Mouse (Mus musculus) hindbrain, embryonic 16.5 days (tissue): Measurements from ENCODE around the gene Sh3pxd2b. TPM values are rescaled to one million over a fixed set of nuclear protein-coding genes. Genes with fewer than 3 reads are reported as not detected.

Source experiments
- ATAC-seq: fragments of 200-750 bp; cut with Nextera tagmentation; 2 replicates; pipeline ENCODE4 v1.8.0; 2017; ENCODE audit warnings: moderate TSS enrichment, moderate library complexity
- H3K27ac ChIP-seq: fragments of 300-500 bp; sonication (generic); 2 replicates; pipeline ENCODE4 v1.5.1; 2014; ENCODE audit warnings: low read depth, mild to moderate bottlenecking, control low read depth, low read length, moderate library complexity
- H3K27me3 ChIP-seq: fragments of 300-500 bp; sonication (generic); replicated peaks from 2 replicates; pipeline ENCODE4 v1.6.1; 2014; ENCODE audit warnings: low read length; ENCODE audit not compliant: control insufficient read depth, insufficient read depth
- H3K36me3 ChIP-seq: fragments of 300-500 bp; sonication (generic); 2 replicates; pipeline ENCODE4 v1.6.1; 2014; ENCODE audit warnings: mild to moderate bottlenecking, low read length, moderate library complexity, mixed read lengths; ENCODE audit not compliant: control insufficient read depth, insufficient read depth
- H3K4me1 ChIP-seq: fragments of 300-500 bp; sonication (generic); 2 replicates; pipeline ENCODE4 v1.6.1; 2014; ENCODE audit warnings: low read depth, low read length; ENCODE audit not compliant: control insufficient read depth, insufficient read depth
- H3K4me2 ChIP-seq: fragments of 300-500 bp; sonication (generic); 2 replicates; pipeline ENCODE4 v1.6.1; 2014; ENCODE audit warnings: mild to moderate bottlenecking, low read length, control low read depth, moderate library complexity
- H3K4me3 ChIP-seq: fragments of 300-500 bp; sonication (generic); 2 replicates; pipeline ENCODE4 v1.5.1; 2014; ENCODE audit warnings: mild to moderate bottlenecking, low read length, control low read depth, moderate library complexity
- H3K9ac ChIP-seq: fragments of 300-500 bp; sonication (generic); 2 replicates; pipeline ENCODE4 v1.6.1; 2014; ENCODE audit warnings: low read depth, mild to moderate bottlenecking, control low read depth, low read length, moderate library complexity
- H3K9me3 ChIP-seq: fragments of 300-500 bp; sonication (generic); 2 replicates; pipeline ENCODE4 v1.6.1; 2014; ENCODE audit warnings: mild to moderate bottlenecking, low read length, moderate library complexity; ENCODE audit not compliant: control insufficient read depth
- WGBS: fragments of 180-500 bp; shearing (Covaris S2); extraction: QIAGEN DNeasy Blood & Tissue Kit; methylation state at CpG from one replicate; pipeline ENCODE4 v1.1.7; 2014; 5-methylcytosine and 5-hydroxymethylcytosine counted together
- polyA plus RNA-seq: library from polyadenylated mRNA; unstranded; fragments of >200 nt; fragmentation: Nextera tagmentation; extraction: Ambion mirVana; gene quantifications from 2 replicates; pipeline ENCODE4 v1.2.1, GENCODE M21; 2015

The Sh3pxd2b gene
- polyA plus RNA-seq, 1 experiment from 2014 or later, result 15.8 TPM

DNA sequence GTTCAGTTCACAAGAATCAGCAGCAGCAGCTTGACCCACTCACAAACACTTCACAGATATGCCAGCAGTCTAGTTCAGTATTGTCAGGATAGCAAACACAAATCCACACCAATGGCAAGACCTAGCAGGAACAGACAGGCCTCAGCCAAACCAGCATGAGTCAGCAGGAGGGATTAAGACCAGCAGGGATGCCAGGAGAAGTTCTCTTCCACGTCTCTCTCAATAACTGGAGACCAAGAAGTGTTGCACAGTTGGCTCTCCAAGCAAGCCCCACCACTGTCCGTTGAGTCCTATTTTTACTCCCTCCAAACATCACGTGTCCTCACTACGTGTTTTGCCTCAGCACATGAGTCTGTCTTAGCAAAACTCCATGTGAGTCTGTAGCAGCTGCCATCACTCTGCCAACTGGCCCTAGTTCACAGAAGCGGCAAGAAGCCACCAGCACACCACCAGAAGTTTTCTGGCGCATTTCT lies 11.1 kb upstream of the Sh3pxd2b start:
- Histone ChIP-seq H3K4me2 (no peak overlapping the region), H3K27ac (no peak overlapping the region), H3K4me3 (no peak overlapping the region), H3K36me3 (no peaks in the 10 kb centered on the region), H3K4me1 (no peaks in the 10 kb centered on the region), H3K27me3 (no peaks in the 10 kb centered on the region), H3K9ac (no peak overlapping the region), H3K9me3 (no peaks in the 10 kb centered on the region)
- ATAC-seq, result no peak
- 91% methylated on average over 6 of the region's 6 CpGs for WGBS

DNA sequence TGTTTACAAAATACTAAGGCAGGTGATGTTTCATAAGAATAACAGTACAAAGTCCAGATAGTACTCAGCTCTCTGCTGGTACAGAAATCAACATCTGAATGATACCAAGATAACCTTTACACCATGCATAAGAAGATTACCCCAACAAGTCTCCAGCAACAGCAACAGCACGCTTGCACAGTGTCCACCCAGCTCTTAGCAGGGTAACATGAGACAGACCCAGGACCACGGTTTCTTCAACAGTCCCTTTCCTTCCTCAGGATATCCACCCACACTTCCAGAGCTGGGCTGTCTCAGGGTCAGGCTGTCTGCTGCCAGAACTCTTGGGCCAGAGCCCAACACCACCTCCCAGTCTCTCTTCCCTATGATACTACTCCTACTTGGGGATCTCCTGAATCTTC lies 8.5 kb upstream of the Sh3pxd2b start:
- Histone ChIP-seq H3K9ac (no peak overlapping the region), H3K4me1 (no peaks in the 10 kb centered on the region; the same call in 1 of the 2 replicates), H3K4me3 (no peak overlapping the region), H3K36me3 (no peaks in the 10 kb centered on the region), H3K27me3 (no peaks in the 10 kb centered on the region), H3K9me3 (no peaks in the 10 kb centered on the region), H3K27ac (no peak overlapping the region), H3K4me2 (no peak overlapping the region)
- 75% methylated on average over 2 of the region's 2 CpGs for WGBS
- ATAC-seq, result no peak

GRCm38 (mm10) chr11:32340476-32341473 lies 6.8 kb upstream of the Sh3pxd2b start:
- ATAC-seq, result 0 out of 2 replicates have a peak, but pooled peaks have one; percentile 46
- Histone ChIP-seq H3K27ac (no peak overlapping the region), H3K4me3 (no peak overlapping the region), H3K9ac (no peak overlapping the region), H3K9me3 (no peaks in the 10 kb centered on the region), H3K27me3 (no peaks in the 10 kb centered on the region), H3K36me3 (no peaks in the 10 kb centered on the region), H3K4me2 (no peak overlapping the region), H3K4me1 (no peaks in the 10 kb centered on the region; the same call in 1 of the 2 replicates)
- 52% methylated on average over 17 of the region's 17 CpGs for WGBS

GRCm38 (mm10) chr11:32342770-32343191 lies 4.8 kb upstream of the Sh3pxd2b start:
- Histone ChIP-seq H3K36me3 (no peaks in the 10 kb centered on the region), H3K4me2 (no peak overlapping the region), H3K9ac (no peak overlapping the region), H3K9me3 (no peaks in the 10 kb centered on the region), H3K4me1 (peaks cover 7% of the 10 kb centered on the region), H3K27ac (no peak overlapping the region), H3K4me3 (no peak overlapping the region), H3K27me3 (no peaks in the 10 kb centered on the region)
- no peak for ATAC-seq
- WGBS, result 21% methylated on average over 2 of the region's 2 CpGs

DNA sequence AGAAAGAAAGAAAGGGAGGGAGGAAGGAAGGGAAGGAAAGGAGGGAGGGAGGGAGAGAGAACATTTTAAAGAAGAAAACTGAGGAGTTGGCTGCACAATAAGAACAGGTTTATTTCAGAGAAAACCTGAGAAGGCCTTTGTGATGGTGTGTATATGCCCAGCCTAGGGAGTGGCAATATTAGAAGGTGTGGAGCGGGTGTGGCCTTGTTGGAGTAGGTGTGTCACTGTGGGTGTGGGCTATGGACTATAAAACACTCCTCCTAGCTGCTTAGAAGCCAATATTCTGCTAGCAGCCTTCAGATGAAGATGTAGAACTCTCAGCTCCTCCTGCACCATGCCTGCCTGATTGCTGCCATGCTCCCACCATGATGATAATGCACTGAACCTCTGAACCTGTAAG lies 4.3 kb upstream of the Sh3pxd2b start:
- H3K9ac ChIP-seq, result no peak overlapping the region
- no peak overlapping the region for H3K4me3 ChIP-seq
- no peaks in the 10 kb centered on the region for H3K36me3 ChIP-seq
- H3K27ac ChIP-seq, result no peak overlapping the region
- no peak for ATAC-seq
- WGBS, result 100% methylated on average over 1 of the region's 1 CpGs
- no peaks in the 10 kb centered on the region for H3K9me3 ChIP-seq
- peaks cover 8% of the 10 kb centered on the region for H3K4me1 ChIP-seq
- no peak overlapping the region for H3K4me2 ChIP-seq
- no peaks in the 10 kb centered on the region for H3K27me3 ChIP-seq

DNA sequence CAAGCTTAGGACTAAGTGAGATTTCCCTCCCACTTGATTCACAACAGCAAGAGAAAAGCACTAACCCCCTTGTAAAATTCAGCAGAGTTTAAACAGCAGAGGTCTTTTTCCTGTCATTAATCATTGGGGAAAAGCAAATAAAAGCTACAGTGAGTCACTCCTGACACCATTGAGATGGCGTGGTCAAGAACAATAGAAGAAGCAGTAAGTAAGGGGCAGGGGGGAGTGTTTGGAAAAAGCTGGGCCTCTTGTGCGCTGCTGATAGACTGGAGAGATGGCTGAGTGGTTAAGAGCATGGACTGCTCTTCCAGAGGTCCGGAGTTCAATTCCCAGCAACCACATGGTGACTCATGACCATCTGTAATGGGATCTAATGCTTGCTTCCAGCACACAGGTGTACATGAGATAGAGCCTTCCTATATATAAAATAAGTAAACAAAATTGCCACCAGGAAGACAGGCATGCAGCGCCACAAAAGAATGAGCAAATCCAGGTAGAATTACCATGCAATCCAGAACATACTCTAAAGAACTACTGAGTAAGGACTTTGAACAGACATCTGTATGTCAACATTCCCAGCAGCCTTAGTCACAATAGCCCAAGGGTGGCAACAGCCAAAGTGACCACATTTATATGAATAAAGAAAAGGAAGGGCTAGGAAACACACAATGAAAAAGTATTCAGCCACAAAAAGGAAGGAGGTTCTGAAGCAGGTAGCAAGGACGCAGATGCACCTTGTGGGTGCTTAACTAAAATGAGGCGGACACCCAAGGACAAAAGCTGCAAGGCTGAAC lies 1.9 kb upstream of the Sh3pxd2b start:
- Histone ChIP-seq H3K9me3 (no peaks in the 10 kb centered on the region), H3K36me3 (no peaks in the 10 kb centered on the region), H3K4me1 (peaks cover 24% of the 10 kb centered on the region), H3K4me2 (no peak overlapping the region), H3K4me3 (no peak overlapping the region), H3K9ac (no peak overlapping the region), H3K27me3 (no peaks in the 10 kb centered on the region), H3K27ac (no peak overlapping the region)
- no peak for ATAC-seq
- WGBS, result 69% methylated on average over 6 of the region's 6 CpGs

- Histone ChIP-seq H3K4me1 (peaks cover 24% of the 10 kb centered on the region), H3K36me3 (no peaks in the 10 kb centered on the region), H3K9me3 (no peaks in the 10 kb centered on the region), H3K4me2 (peak overlapping the region; percentile 85), H3K9ac (peak overlapping the region; percentile 90), H3K27ac (peak overlapping the region; percentile 76), H3K27me3 (no peaks in the 10 kb centered on the region), H3K4me3 (peak overlapping the region; percentile 77)
- 7% methylated on average over 10 of the region's 10 CpGs for WGBS
- ATAC-seq, result peak; percentile 57
These were observed 385 bp upstream of the Sh3pxd2b start for GRCm38 (mm10) chr11:32347264-32347606.

- Histone ChIP-seq H3K9me3 (no peaks in the 10 kb centered on the region), H3K4me3 (peak overlapping the region; percentile 77), H3K36me3 (no peaks in the 10 kb centered on the region), H3K4me1 (peaks cover 31% of the 10 kb centered on the region), H3K27ac (peak overlapping the region; percentile 76), H3K9ac (peak overlapping the region; percentile 90), H3K27me3 (no peaks in the 10 kb centered on the region), H3K4me2 (peak overlapping the region; percentile 85)
- ATAC-seq, result no peak
- 11% methylated on average over 9 of the region's 9 CpGs for WGBS
These were observed 1.0 kb downstream of the Sh3pxd2b start for GRCm38 (mm10) chr11:32348433-32349283.
